Mouse (Mus musculus): ENCODE results near the gene Ttc21b.

GRCm38 (mm10) chr2:66150531-66150930, 105.9 kb downstream of the Ttc21b start:
- TF ChIP-seq EP300 (optimal IDR thresholded peaks at IDR 0.05) (no peak), CTCF (IDR thresholded peaks at IDR 0.05; ENCODE audit: low read depth) (no peak)
